Mouse (Mus musculus): ENCODE measurements around the gene Lpp. TPM values are rescaled to one million over a fixed set of nuclear protein-coding genes. Genes with fewer than 3 reads are reported as not detected.

Gene Lpp
- polyA plus RNA-seq, 1 experiment = 6.2 TPM

GRCm38 (mm10) chr16:24513228-24513627 is 119.9 kb downstream of the Lpp start:
- H3K4me3 ChIP-seq (replicated peaks; ENCODE audit: control insufficient read depth, low read depth, low read length) = no peak overlapping the region
- 56% methylated on average over 4 of the region's 4 CpGs for WGBS
- no peak for TF ChIP-seq POLR2A (IDR thresholded peaks at IDR 0.05; ENCODE audit: borderline replicate concordance, control insufficient read depth, low read depth, low read length)
- TF ChIP-seq CTCF (IDR thresholded peaks at IDR 0.05; ENCODE audit: control insufficient read depth, insufficient read depth, low read length) = no peak
- H3K27ac ChIP-seq (ENCODE audit: control insufficient read depth, insufficient read depth, low read depth, low read length, poor library complexity) = no peak overlapping the region
- H3K4me1 ChIP-seq (ENCODE audit: control insufficient read depth, insufficient read depth, low read length) = peaks cover 3% of the 10 kb centered on the region; the same call in 1 of the 2 replicates

- Histone ChIP-seq H3K4me3 (replicated peaks; ENCODE audit: control insufficient read depth, low read depth, low read length) (no peak overlapping the region), H3K4me1 (ENCODE audit: control insufficient read depth, insufficient read depth, low read length) (peaks cover 3% of the 10 kb centered on the region; the same call in 1 of the 2 replicates), H3K27ac (ENCODE audit: control insufficient read depth, insufficient read depth, low read depth, low read length, poor library complexity) (no peak overlapping the region)
- no peak for TF ChIP-seq POLR2A (IDR thresholded peaks at IDR 0.05; ENCODE audit: borderline replicate concordance, control insufficient read depth, low read depth, low read length)
- no peak for TF ChIP-seq CTCF (IDR thresholded peaks at IDR 0.05; ENCODE audit: control insufficient read depth, insufficient read depth, low read length)
- WGBS = 89% methylated on average over 11 of the region's 11 CpGs
These were observed 121.8 kb downstream of the Lpp start for GRCm38 (mm10) chr16:24514802-24515727.

GRCm38 (mm10) chr16:24516993-24517392 is 123.7 kb downstream of the Lpp start:
- Histone ChIP-seq H3K4me1 (ENCODE audit: control insufficient read depth, insufficient read depth, low read length) (peaks cover 3% of the 10 kb centered on the region; the same call in 1 of the 2 replicates), H3K27ac (ENCODE audit: control insufficient read depth, insufficient read depth, low read depth, low read length, poor library complexity) (no peak overlapping the region), H3K4me3 (replicated peaks; ENCODE audit: control insufficient read depth, low read depth, low read length) (no peak overlapping the region)
- 43% methylated on average over 3 of the region's 3 CpGs for WGBS
- TF ChIP-seq CTCF (IDR thresholded peaks at IDR 0.05; ENCODE audit: control insufficient read depth, insufficient read depth, low read length) (no peak), POLR2A (IDR thresholded peaks at IDR 0.05; ENCODE audit: borderline replicate concordance, control insufficient read depth, low read depth, low read length) (no peak)

GRCm38 (mm10) chr16:24517501-24518042 is 124.3 kb downstream of the Lpp start:
- WGBS = 49% methylated on average over 9 of the region's 9 CpGs
- H3K4me3 ChIP-seq (replicated peaks; ENCODE audit: control insufficient read depth, low read depth, low read length) = no peak overlapping the region
- TF ChIP-seq CTCF (IDR thresholded peaks at IDR 0.05; ENCODE audit: control insufficient read depth, insufficient read depth, low read length) (no peak), POLR2A (IDR thresholded peaks at IDR 0.05; ENCODE audit: borderline replicate concordance, control insufficient read depth, low read depth, low read length) (no peak)
- peaks cover 3% of the 10 kb centered on the region; the same call in 1 of the 2 replicates for H3K4me1 ChIP-seq (ENCODE audit: control insufficient read depth, insufficient read depth, low read length)
- no peak overlapping the region for H3K27ac ChIP-seq (ENCODE audit: control insufficient read depth, insufficient read depth, low read depth, low read length, poor library complexity)

GRCm38 (mm10) chr16:24518785-24519184 is 125.5 kb downstream of the Lpp start:
- H3K4me3 ChIP-seq (replicated peaks; ENCODE audit: control insufficient read depth, low read depth, low read length) = no peak overlapping the region
- 36% methylated on average over 7 of the region's 7 CpGs for WGBS
- no peak overlapping the region for H3K27ac ChIP-seq (ENCODE audit: control insufficient read depth, insufficient read depth, low read depth, low read length, poor library complexity)
- no peak for TF ChIP-seq POLR2A (IDR thresholded peaks at IDR 0.05; ENCODE audit: borderline replicate concordance, control insufficient read depth, low read depth, low read length)
- TF ChIP-seq CTCF (IDR thresholded peaks at IDR 0.05; ENCODE audit: control insufficient read depth, insufficient read depth, low read length) = no peak
- peaks cover 3% of the 10 kb centered on the region; the same call in 1 of the 2 replicates for H3K4me1 ChIP-seq (ENCODE audit: control insufficient read depth, insufficient read depth, low read length)

- no peak for TF ChIP-seq CTCF (IDR thresholded peaks at IDR 0.05; ENCODE audit: control insufficient read depth, insufficient read depth, low read length)
- no peak for TF ChIP-seq POLR2A (IDR thresholded peaks at IDR 0.05; ENCODE audit: borderline replicate concordance, control insufficient read depth, low read depth, low read length)
- Histone ChIP-seq H3K4me1 (ENCODE audit: control insufficient read depth, insufficient read depth, low read length) (no peaks in the 10 kb centered on the region; the same call in 1 of the 2 replicates), H3K4me3 (replicated peaks; ENCODE audit: control insufficient read depth, low read depth, low read length) (no peak overlapping the region), H3K27ac (ENCODE audit: control insufficient read depth, insufficient read depth, low read depth, low read length, poor library complexity) (no peak overlapping the region)
- WGBS = 78% methylated on average over 7 of the region's 7 CpGs
These were observed 133.9 kb downstream of the Lpp start for GRCm38 (mm10) chr16:24527219-24527618.

GRCm38 (mm10) chr16:24531681-24532080 is 138.4 kb downstream of the Lpp start:
- TF ChIP-seq CTCF (IDR thresholded peaks at IDR 0.05; ENCODE audit: control insufficient read depth, insufficient read depth, low read length) (no peak), POLR2A (IDR thresholded peaks at IDR 0.05; ENCODE audit: borderline replicate concordance, control insufficient read depth, low read depth, low read length) (no peak)
- Histone ChIP-seq H3K4me3 (replicated peaks; ENCODE audit: control insufficient read depth, low read depth, low read length) (no peak overlapping the region), H3K27ac (ENCODE audit: control insufficient read depth, insufficient read depth, low read depth, low read length, poor library complexity) (no peak overlapping the region), H3K4me1 (ENCODE audit: control insufficient read depth, insufficient read depth, low read length) (no peaks in the 10 kb centered on the region; the same call in 1 of the 2 replicates)
- 85% methylated on average over 2 of the region's 2 CpGs for WGBS

- Histone ChIP-seq H3K27ac (ENCODE audit: control insufficient read depth, insufficient read depth, low read depth, low read length, poor library complexity) (no peak overlapping the region), H3K4me1 (ENCODE audit: control insufficient read depth, insufficient read depth, low read length) (no peaks in the 10 kb centered on the region)
- 77% methylated on average over 6 of the region's 6 CpGs for WGBS
These were observed 141.9 kb downstream of the Lpp start for GRCm38 (mm10) chr16:24535221-24535620.

More at GRCm38 (mm10) chr16:24535221-24535620, 141.9 kb downstream of the Lpp start:
- TF ChIP-seq CTCF (IDR thresholded peaks at IDR 0.05; ENCODE audit: control insufficient read depth, insufficient read depth, low read length) (no peak), POLR2A (IDR thresholded peaks at IDR 0.05; ENCODE audit: borderline replicate concordance, control insufficient read depth, low read depth, low read length) (no peak)
- H3K4me3 ChIP-seq (replicated peaks; ENCODE audit: control insufficient read depth, low read depth, low read length) = no peak overlapping the region
